Comparison of ENCODE assay signal across 10 mouse cellular contexts in genomic region chr2:178257117-178257825, GRCm38 (mm10).
A peak's percentile ranks its signal among the peaks of the same experiment; 100 is the strongest.
DNase-seq lines count a peak whose midpoint lies in the region; ATAC-seq and TF ChIP-seq lines count a peak whose summit lies in the region.
"Had no signal": no experiment of that assay in that cellular context is flagged by ENCODE, and none has a peak within 500 bp of the region (broad histone marks: within the 10 kb centered on the region; RNA-seq: fewer than 3 reads in every experiment).

No protein-coding gene starts in this region.

- peaks cover 3% of the 10 kb centered on the region; the same call in 1 of the 2 replicates for H3K4me1 ChIP-seq in kidney, embryonic 14.5 days (ENCODE audit: control insufficient read depth, insufficient read depth, low read length)
- peaks cover 18% of the 10 kb centered on the region for H3K4me1 ChIP-seq in embryonic facial prominence, embryonic 12.5 days
- H3K4me1 ChIP-seq in intestine, embryonic 15.5 days (replicated peaks): no peaks in the 10 kb centered on the region
- H3K4me1 ChIP-seq in neural tube, embryonic 13.5 days (replicated peaks): peaks cover 14% of the 10 kb centered on the region
- no peaks in the 10 kb centered on the region for H3K4me1 ChIP-seq in kidney, adult 2 months (ENCODE audit: control insufficient read depth, insufficient read depth, low read length)

- no peak overlapping the region for H3K4me3 ChIP-seq in kidney, embryonic 14.5 days (ENCODE audit: low read length)
- no peak overlapping the region for H3K4me3 ChIP-seq in embryonic facial prominence, embryonic 12.5 days
- no peak overlapping the region for H3K4me3 ChIP-seq in intestine, embryonic 15.5 days (replicated peaks)
- H3K4me3 ChIP-seq in neural tube, embryonic 13.5 days: no peak overlapping the region
- H3K4me3 ChIP-seq in kidney, adult 2 months (ENCODE audit: insufficient read depth, low read depth, low read length): no peak overlapping the region
- H3K4me3 ChIP-seq: heart, embryonic 15.5 days had no signal

- no peak for DNase-seq in kidney, postnatal 25 days
- DNase-seq in urinary bladder, adult 2 months (ENCODE audit: low spot score): no peak
- no peak for DNase-seq in spleen, adult 12 weeks (ENCODE audit: low spot score)
- no peak for DNase-seq in kidney, adult 2 months

- H3K9ac ChIP-seq in kidney, embryonic 14.5 days (ENCODE audit: low read depth, low read length): no peak overlapping the region
- H3K9ac ChIP-seq in embryonic facial prominence, embryonic 12.5 days: no peak overlapping the region
- no peak overlapping the region for H3K9ac ChIP-seq in intestine, embryonic 15.5 days
- H3K9ac ChIP-seq in neural tube, embryonic 13.5 days: no peak overlapping the region
- H3K9ac ChIP-seq: heart, embryonic 15.5 days had no signal

- TF ChIP-seq POLR2A in kidney, adult 2 months (IDR thresholded peaks at IDR 0.05; ENCODE audit: low read depth, low read length): no peak

- H3K4me2 ChIP-seq in kidney, embryonic 14.5 days (replicated peaks; ENCODE audit: low read depth, low read length): no peak overlapping the region
- H3K4me2 ChIP-seq in embryonic facial prominence, embryonic 12.5 days (replicated peaks): 0 out of 2 replicates have a peak overlapping the region, but pooled peaks have one; percentile 2
- no peak overlapping the region for H3K4me2 ChIP-seq in intestine, embryonic 15.5 days (replicated peaks)
- no peak overlapping the region for H3K4me2 ChIP-seq in neural tube, embryonic 13.5 days
- H3K4me2 ChIP-seq: heart, embryonic 15.5 days had no signal

- no peaks in the 10 kb centered on the region for H3K9me3 ChIP-seq in kidney, embryonic 14.5 days (ENCODE audit: control insufficient read depth, low read length)
- H3K9me3 ChIP-seq in embryonic facial prominence, embryonic 12.5 days: no peaks in the 10 kb centered on the region
- H3K9me3 ChIP-seq in intestine, embryonic 15.5 days: no peaks in the 10 kb centered on the region
- no peaks in the 10 kb centered on the region for H3K9me3 ChIP-seq in neural tube, embryonic 13.5 days
- H3K9me3 ChIP-seq: heart, embryonic 15.5 days had no signal

- H3K36me3 ChIP-seq in kidney, embryonic 14.5 days (ENCODE audit: control insufficient read depth, insufficient read depth, low read length): no peaks in the 10 kb centered on the region
- no peaks in the 10 kb centered on the region for H3K36me3 ChIP-seq in embryonic facial prominence, embryonic 12.5 days
- no peaks in the 10 kb centered on the region for H3K36me3 ChIP-seq in intestine, embryonic 15.5 days
- H3K36me3 ChIP-seq in neural tube, embryonic 13.5 days: peaks cover 16% of the 10 kb centered on the region
- no peaks in the 10 kb centered on the region for H3K36me3 ChIP-seq in kidney, adult 2 months (ENCODE audit: control insufficient read depth, insufficient read depth, low read length)
- H3K36me3 ChIP-seq: heart, embryonic 15.5 days had no signal

- TF ChIP-seq CTCF in kidney, adult 2 months (conservative IDR thresholded peaks at IDR 0.05; ENCODE audit: insufficient read depth, insufficient read length, low read depth, low read length): no peak

- 2% methylated on average over 3 of the region's 3 CpGs for WGBS in kidney, embryonic 14.5 days
- WGBS in embryonic facial prominence, embryonic 12.5 days: 2% methylated on average over 3 of the region's 3 CpGs
- WGBS in intestine, embryonic 15.5 days: 3% methylated on average over 3 of the region's 3 CpGs
- 0% methylated on average over 3 of the region's 3 CpGs for WGBS in neural tube, embryonic 13.5 days
- WGBS in kidney, adult 2 months: 5% methylated on average over 3 of the region's 3 CpGs

- H3K27me3 ChIP-seq in kidney, embryonic 14.5 days (ENCODE audit: control insufficient read depth, insufficient read depth, low read length): no peaks in the 10 kb centered on the region
- 0 out of 2 replicates have a peak, but pooled peaks cover 6% of the 10 kb centered on the region for H3K27me3 ChIP-seq in embryonic facial prominence, embryonic 12.5 days
- H3K27me3 ChIP-seq in intestine, embryonic 15.5 days (replicated peaks): no peaks in the 10 kb centered on the region
- H3K27me3 ChIP-seq in neural tube, embryonic 13.5 days: no peaks in the 10 kb centered on the region
- no peaks in the 10 kb centered on the region for H3K27me3 ChIP-seq in kidney, adult 2 months (replicated peaks; ENCODE audit: control insufficient read depth, insufficient read depth, low read length)
- H3K27me3 ChIP-seq: heart, embryonic 15.5 days had no signal

- ATAC-seq in kidney, embryonic 14.5 days (ENCODE audit: low FRiP score, low TSS enrichment): peak; percentile 75
- peak; percentile 86 for ATAC-seq in embryonic facial prominence, embryonic 12.5 days (ENCODE audit: insufficient number of reproducible peaks, insufficient read depth, low FRiP score, low TSS enrichment)
- ATAC-seq in intestine, embryonic 15.5 days: peak; percentile 73
- ATAC-seq in neural tube, embryonic 13.5 days (ENCODE audit: low read depth): peak; percentile 79
- ATAC-seq: lung, postnatal 0 days had no signal

- H3K27ac ChIP-seq in kidney, embryonic 14.5 days (ENCODE audit: low read depth, low read length): no peak overlapping the region
- peak overlapping the region; percentile 46; the same call in 1 of the 2 replicates for H3K27ac ChIP-seq in embryonic facial prominence, embryonic 12.5 days
- no peak overlapping the region for H3K27ac ChIP-seq in intestine, embryonic 15.5 days
- H3K27ac ChIP-seq in neural tube, embryonic 13.5 days (replicated peaks): no peak overlapping the region
- no peak overlapping the region for H3K27ac ChIP-seq in kidney, adult 2 months (ENCODE audit: insufficient read depth, low read depth, low read length)
- H3K27ac ChIP-seq: heart, embryonic 15.5 days had no signal
